Mouse (Mus musculus) heart, postnatal 0 days (tissue): ENCODE data around the gene Rmdn3. TPM values are rescaled to one million over a fixed set of nuclear protein-coding genes. Genes with fewer than 3 reads are reported as not detected.

ENCODE experiments used
- ATAC-seq: fragments of 200-750 bp; cut with Nextera tagmentation; 2 replicates; pipeline ENCODE4 v1.8.0; 2017; ENCODE audit warnings: low read depth, moderate number of reproducible peaks, moderate library complexity; ENCODE audit not compliant: insufficient read depth
- DNase-seq: peaks from one replicate; pipeline ENCODE4 v3.0.0-alpha.2; 2016; ENCODE audit warnings: low spot score
- H3K27ac ChIP-seq: fragments of 300-500 bp; sonication (generic); 2 replicates; pipeline ENCODE4 v1.5.1; 2014; ENCODE audit warnings: low read depth, mild to moderate bottlenecking
- H3K27me3 ChIP-seq: fragments of 300-500 bp; sonication (generic); 2 replicates; pipeline ENCODE4 v1.6.1; 2014; ENCODE audit warnings: low read length, mixed read lengths; ENCODE audit not compliant: control insufficient read depth, insufficient read depth
- H3K36me3 ChIP-seq: fragments of 300-500 bp; sonication (generic); replicated peaks from 2 replicates; pipeline ENCODE4 v1.6.1; 2014; ENCODE audit warnings: low read length, mixed read lengths; ENCODE audit not compliant: control insufficient read depth, insufficient read depth
- H3K4me1 ChIP-seq: fragments of 300-500 bp; sonication (generic); 2 replicates; pipeline ENCODE4 v1.6.1; 2014; ENCODE audit warnings: antibody characterized with exemption; ENCODE audit not compliant: control insufficient read depth, insufficient read depth
- H3K4me2 ChIP-seq: fragments of 300-500 bp; sonication (generic); 2 replicates; pipeline ENCODE4 v1.6.1; 2014; ENCODE audit warnings: low read depth, mild to moderate bottlenecking, low read length, moderate library complexity
- H3K4me3 ChIP-seq: fragments of 300-500 bp; sonication (generic); 2 replicates; pipeline ENCODE4 v1.5.1; 2014; ENCODE audit warnings: low read depth, low read length
- H3K9ac ChIP-seq: fragments of 300-500 bp; sonication (generic); replicated peaks from 2 replicates; pipeline ENCODE4 v1.6.1; 2014; ENCODE audit warnings: low read depth, low read length, mixed read lengths
- H3K9me3 ChIP-seq: fragments of 300-500 bp; sonication (generic); replicated peaks from 2 replicates; pipeline ENCODE4 v1.6.1; 2016; ENCODE audit warnings: low read length; ENCODE audit not compliant: control insufficient read depth
- CTCF ChIP-seq: IDR thresholded peaks from 2 replicates; pipeline ENCODE4 v1.5.1; 2016; ENCODE audit warnings: antibody characterized with exemption, control low read depth, low read depth
- EP300 ChIP-seq: IDR thresholded peaks from 2 replicates; pipeline ENCODE4 v1.6.1; 2016; ENCODE audit warnings: antibody characterized with exemption, low read depth
- WGBS: fragments of 180-500 bp; shearing (Covaris S2); extraction: QIAGEN DNeasy Blood & Tissue Kit; methylation state at CpG from one replicate; pipeline ENCODE4 v1.1.7; 2014; 5-methylcytosine and 5-hydroxymethylcytosine counted together
- polyA plus RNA-seq: library from polyadenylated mRNA; unstranded; fragments of >200 nt; fragmentation: Nextera tagmentation; extraction: Ambion mirVana; gene quantifications from 2 replicates; pipeline ENCODE4 v1.2.1, GENCODE M21; 2015
- total RNA-seq: library from RNA; depleted of rRNA; stranded (reverse); fragments of >200 nt; gene quantifications from 2 replicates; pipeline ENCODE4 v1.2.3, GENCODE M21; 2014; ENCODE audit warnings: low replicate concordance

Gene Rmdn3
- total and polyA plus RNA-seq, 2 experiments from 2014 or later, result 14.4 to 17.0 TPM

DNA sequence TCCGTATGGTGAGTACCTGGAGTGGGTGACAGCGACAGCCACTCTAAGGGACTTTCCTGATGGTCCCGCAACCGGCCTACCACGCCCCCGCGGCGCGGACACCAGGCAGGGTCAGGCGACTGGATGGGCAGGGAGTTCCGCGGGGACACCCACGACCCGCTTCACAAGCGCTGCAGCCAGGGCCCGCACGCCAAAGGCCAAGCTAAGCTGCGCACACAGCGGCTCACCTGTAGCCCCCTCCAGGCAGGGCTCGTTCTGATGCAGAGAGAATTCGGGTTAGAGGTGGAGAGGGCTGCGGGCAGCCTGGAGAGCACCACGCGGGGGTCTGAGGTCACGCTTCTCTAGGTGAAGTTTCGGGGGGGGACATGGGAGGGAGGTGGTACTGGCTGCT lies 11.0 kb upstream of the Rmdn3 start:
- H3K27ac ChIP-seq, result no peak overlapping the region
- H3K4me1 ChIP-seq, result peaks cover 7% of the 10 kb centered on the region
- H3K9ac ChIP-seq, result peak overlapping the region; percentile 22; the same call in 1 of the 2 replicates
- peaks cover 9% of the 10 kb centered on the region; the same call in 1 of the 2 replicates for H3K27me3 ChIP-seq
- no peak for TF ChIP-seq CTCF
- TF ChIP-seq EP300, result no peak
- ATAC-seq (no peak), DNase-seq (no peak)
- H3K36me3 ChIP-seq, result no peaks in the 10 kb centered on the region
- 6% methylated on average over 23 of the region's 26 CpGs for WGBS
- peak overlapping the region; percentile 53 for H3K4me3 ChIP-seq
- H3K4me2 ChIP-seq, result peak overlapping the region; percentile 85
- no peaks in the 10 kb centered on the region for H3K9me3 ChIP-seq

DNA sequence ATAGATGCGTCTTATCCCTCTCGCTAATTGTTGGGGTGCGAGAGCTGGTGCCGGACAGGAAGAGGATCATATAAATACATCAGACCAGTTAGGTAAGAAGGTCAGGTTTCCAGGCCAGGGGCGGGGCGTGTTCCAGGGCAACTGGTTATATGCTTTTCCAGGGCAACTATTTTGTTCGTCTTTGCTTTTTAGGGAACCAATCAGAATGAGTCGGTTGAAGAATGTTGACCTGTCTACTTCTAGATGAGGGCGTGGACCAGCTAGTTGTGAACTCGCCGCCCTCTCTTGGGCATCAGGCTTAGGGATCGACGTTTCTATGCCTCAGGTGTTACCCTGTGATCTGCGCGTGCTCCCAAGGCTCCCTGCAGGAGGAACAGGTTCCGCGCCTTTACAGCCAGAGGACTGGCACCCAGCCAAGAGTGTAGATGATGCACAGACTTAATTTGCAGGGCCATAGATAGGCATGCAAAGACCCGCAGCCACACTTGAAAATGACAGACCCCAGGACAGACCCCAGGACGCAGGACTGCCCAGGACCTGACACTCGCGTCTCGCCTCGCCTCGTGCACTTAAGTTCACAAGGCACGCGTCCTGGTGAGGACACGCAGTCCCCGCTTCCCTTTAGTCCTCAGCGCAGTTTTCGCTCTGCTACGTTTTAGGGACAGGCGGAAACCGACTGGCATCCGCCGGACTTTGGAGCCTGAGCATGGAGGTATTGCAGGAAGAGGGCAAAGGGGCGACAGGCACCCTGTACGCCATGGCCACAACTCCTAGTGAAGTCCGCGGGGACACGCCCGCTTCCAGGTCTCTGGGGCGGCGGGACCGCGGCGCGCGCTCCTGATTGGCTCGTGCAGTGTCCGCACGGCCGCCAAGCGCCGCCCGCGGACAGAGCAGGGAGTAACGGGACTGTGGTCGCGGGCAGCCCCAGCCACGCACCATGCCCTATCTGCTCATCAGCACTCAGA lies 10.3 kb upstream of the Rmdn3 start, which contains the start of gene Gchfr:
TSS of gene Gchfr (plus strand) at position 873 of the 965 bp plus-strand sequence.
- peaks cover 9% of the 10 kb centered on the region; the same call in 1 of the 2 replicates for H3K27me3 ChIP-seq
- TF ChIP-seq CTCF (peak; percentile 9), EP300 (no peak)
- H3K4me2 ChIP-seq, result peak within 1 kb of the TSS; percentile 85
- peak within 1 kb of the TSS; percentile 22; the same call in 1 of the 2 replicates for H3K9ac ChIP-seq
- H3K4me3 ChIP-seq, result peak within 1 kb of the TSS; percentile 53
- peaks cover 5% of the 10 kb centered on the region for H3K4me1 ChIP-seq
- DNase-seq, result peak; percentile 38
- H3K36me3 ChIP-seq, result no peaks in the 10 kb centered on the region
- WGBS, result under 1% methylated on average over 60 of the region's 60 CpGs
- ATAC-seq, result peak; percentile 84
- H3K9me3 ChIP-seq, result no peaks in the 10 kb centered on the region
- no peak within 1 kb of the TSS for H3K27ac ChIP-seq

DNA sequence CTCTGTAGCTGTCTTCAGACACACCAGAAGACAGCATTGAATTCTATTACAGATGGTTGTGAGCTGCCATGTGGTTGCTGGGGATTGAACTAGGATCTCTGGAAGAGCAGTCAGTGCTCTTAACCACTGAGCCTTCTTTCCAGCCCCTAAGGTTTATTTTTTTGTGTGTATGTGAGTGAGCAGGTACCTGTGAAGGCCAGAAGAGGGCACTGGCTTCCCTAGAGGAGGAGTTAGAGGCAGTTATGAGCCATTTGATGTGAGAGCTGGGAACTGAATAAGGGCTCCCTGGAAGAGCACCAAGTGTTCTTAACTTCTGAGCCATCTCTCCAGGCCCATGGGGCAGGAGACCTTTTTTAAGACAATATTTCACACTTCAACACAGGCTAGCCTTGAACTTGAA lies 8.6 kb upstream of the Rmdn3 start:
- ATAC-seq, result no peak
- no peaks in the 10 kb centered on the region for H3K9me3 ChIP-seq

DNA sequence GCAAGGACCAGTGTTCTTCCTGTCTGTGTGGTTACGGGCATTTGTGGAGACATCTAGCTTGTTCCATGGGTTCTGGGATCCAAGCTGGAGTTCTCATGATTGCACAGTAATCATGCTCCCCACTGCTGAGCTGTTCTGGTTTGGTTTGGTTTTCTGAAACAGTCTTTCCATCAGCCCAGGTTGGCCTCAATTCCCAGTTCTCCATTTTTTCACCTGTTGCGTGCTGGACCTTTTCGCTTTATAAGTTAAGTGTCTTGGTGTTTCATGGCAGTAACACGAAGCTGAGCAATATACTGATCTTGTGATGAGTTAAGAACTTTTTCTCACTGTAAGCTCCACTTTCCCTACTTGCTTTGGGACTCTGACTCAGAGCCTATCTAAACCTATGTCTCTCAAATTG lies 7.2 kb upstream of the Rmdn3 start:
- no peak overlapping the region for H3K27ac ChIP-seq
- no peak overlapping the region for H3K4me3 ChIP-seq
- H3K4me2 ChIP-seq, result no peak overlapping the region
- H3K36me3 ChIP-seq, result no peaks in the 10 kb centered on the region
- peaks cover 14% of the 10 kb centered on the region for H3K4me1 ChIP-seq
- TF ChIP-seq CTCF (no peak), EP300 (no peak)
- peaks cover 9% of the 10 kb centered on the region; the same call in 1 of the 2 replicates for H3K27me3 ChIP-seq
- DNase-seq (no peak), ATAC-seq (no peak)
- 78% methylated on average over 4 of the region's 4 CpGs for WGBS
- H3K9ac ChIP-seq, result no peak overlapping the region
- no peaks in the 10 kb centered on the region for H3K9me3 ChIP-seq

More for the DNA sequence above, 8.6 kb upstream of the Rmdn3 start:
- Histone ChIP-seq H3K4me2 (no peak overlapping the region), H3K36me3 (no peaks in the 10 kb centered on the region), H3K4me1 (peaks cover 14% of the 10 kb centered on the region), H3K4me3 (no peak overlapping the region), H3K27ac (no peak overlapping the region), H3K27me3 (peaks cover 9% of the 10 kb centered on the region; the same call in 1 of the 2 replicates), H3K9ac (no peak overlapping the region)
- no peak for DNase-seq
- no peak for TF ChIP-seq CTCF
- TF ChIP-seq EP300, result no peak

DNA sequence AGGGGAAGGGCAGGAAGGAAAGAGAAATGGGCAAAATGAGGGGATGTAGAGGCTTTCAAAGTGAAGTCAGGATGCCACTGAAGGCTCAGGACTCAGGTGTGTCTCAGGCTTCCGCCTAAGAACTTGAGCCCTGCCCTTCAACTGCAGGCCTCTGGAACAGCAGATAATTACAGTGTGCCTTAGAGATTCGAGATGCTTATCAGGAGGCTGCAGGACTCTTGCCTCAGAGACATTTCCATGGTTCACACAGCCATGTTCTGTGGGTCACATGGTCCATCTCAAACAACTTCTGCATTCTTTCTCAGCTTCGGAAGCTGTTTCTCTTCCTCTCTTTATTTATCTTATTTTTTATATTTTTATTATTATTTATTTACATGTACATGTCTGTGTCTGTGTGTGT lies 6.3 kb upstream of the Rmdn3 start:
- no peak overlapping the region for H3K9ac ChIP-seq
- no peak overlapping the region for H3K27ac ChIP-seq
- no peaks in the 10 kb centered on the region for H3K9me3 ChIP-seq
- H3K4me1 ChIP-seq, result peaks cover 14% of the 10 kb centered on the region
- H3K4me3 ChIP-seq, result no peak overlapping the region
- DNase-seq (no peak), ATAC-seq (no peak)
- H3K27me3 ChIP-seq, result peaks cover 9% of the 10 kb centered on the region; the same call in 1 of the 2 replicates
- no peaks in the 10 kb centered on the region for H3K36me3 ChIP-seq
- 57% methylated on average over 3 of the region's 3 CpGs for WGBS
- no peak for TF ChIP-seq EP300
- H3K4me2 ChIP-seq, result no peak overlapping the region
